Mouse (Mus musculus): Measurements from ENCODE around the gene Thpo. TPM values are rescaled to one million over a fixed set of nuclear protein-coding genes. Genes with fewer than 3 reads are reported as not detected.

Gene Thpo
- polyA plus RNA-seq, 1 experiment from 2014 or later: 0.54 TPM

DNA sequence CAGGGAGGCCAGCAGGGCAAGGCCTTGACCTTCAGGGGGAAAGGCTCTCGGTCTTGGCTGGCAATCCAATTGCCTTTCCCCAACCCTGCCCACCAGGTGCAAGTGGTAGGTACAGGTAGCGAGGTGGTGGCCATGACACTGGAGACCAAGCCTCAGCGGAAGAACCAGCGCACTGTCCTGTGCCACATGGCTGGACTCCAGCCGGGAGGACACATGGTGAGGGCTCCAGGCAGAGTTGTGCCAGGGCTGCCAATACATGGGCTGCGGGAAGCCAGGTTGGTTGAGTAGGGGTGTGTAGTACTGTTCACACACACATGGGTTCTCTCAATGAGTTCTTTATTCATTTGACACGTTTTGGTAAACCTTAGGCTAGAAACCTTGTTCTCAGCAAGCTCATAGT is 1.9 kb upstream of the Thpo start:
- WGBS: 92% methylated on average over 7 of the region's 7 CpGs
- H3K27me3 ChIP-seq (ENCODE audit: low read depth, poor library complexity, severe bottlenecking): peaks cover 62% of the 10 kb centered on the region
- H3K36me3 ChIP-seq: no peaks in the 10 kb centered on the region
- peaks cover 31% of the 10 kb centered on the region for H3K4me1 ChIP-seq
- DNase-seq (ENCODE audit: low spot score): peak; percentile 24
- H3K9me3 ChIP-seq (replicated peaks): no peaks in the 10 kb centered on the region
- no peak overlapping the region for H3K4me3 ChIP-seq
- no peak overlapping the region for H3K27ac ChIP-seq

DNA sequence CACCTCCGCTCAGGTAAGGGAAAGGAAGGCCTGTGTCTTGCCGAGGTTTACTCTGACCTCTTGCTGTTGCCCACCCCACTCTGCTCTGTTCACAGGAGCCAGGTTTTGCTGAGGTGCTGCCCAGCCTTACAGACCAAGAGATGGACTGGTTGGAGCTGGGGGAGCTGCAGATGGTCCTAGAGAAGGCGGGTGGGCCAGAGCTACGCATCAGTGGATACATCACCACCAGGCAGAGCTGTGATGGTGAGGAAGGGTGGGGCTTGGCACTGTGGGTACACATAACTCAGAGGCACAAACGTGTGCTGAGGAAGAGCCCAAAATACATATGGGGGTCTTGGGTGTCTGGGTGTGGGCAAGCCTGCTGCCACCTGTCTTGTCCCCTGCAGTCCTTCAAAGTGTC is 1.3 kb upstream of the Thpo start:
- no peak for DNase-seq (ENCODE audit: low spot score)
- H3K9me3 ChIP-seq (replicated peaks): no peaks in the 10 kb centered on the region
- peaks cover 62% of the 10 kb centered on the region for H3K27me3 ChIP-seq (ENCODE audit: low read depth, poor library complexity, severe bottlenecking)
- WGBS: 75% methylated on average over 5 of the region's 5 CpGs
- H3K4me3 ChIP-seq: no peak overlapping the region
- H3K27ac ChIP-seq: no peak overlapping the region
- H3K36me3 ChIP-seq: no peaks in the 10 kb centered on the region
- H3K4me1 ChIP-seq: peaks cover 32% of the 10 kb centered on the region

DNA sequence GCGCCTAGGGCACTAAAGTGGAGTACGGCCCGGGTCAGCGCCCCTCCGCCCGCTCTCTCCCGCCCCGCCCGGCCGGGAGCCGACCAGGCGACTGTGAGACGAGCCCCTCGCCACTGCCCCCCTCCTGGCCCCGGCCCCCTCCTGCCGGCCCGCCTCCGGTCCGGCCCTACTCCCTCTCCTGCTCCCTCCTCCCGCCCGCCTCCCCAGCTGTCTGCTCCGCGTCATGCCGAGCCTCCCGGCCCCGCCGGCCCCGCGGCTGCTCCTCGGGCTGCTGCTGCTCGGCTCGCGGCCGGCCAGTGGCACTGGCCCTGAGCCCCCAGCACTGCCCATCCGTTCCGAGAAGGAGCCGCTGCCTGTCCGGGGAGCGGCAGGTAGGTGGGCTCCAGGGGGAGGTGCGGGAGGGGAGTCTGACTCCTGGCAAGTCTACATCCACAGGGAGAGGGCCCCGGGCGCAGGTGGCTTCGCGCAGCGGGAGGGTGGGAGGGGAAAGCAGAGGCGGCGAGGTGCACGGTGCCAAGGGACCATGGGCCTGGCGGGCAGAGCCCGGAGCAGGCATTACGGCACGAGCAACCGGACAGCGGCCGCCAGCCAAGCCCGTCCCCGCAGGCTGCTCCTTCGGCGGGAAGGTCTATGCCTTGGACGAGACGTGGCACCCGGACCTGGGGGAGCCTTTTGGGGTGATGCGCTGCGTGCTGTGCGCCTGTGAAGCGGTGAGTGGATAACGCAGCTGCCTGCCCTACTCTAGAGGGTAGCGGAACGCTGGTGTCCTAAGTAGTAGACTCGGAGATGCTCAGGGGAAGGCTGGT is 1.2 kb downstream of the Thpo start, which contains the start of gene Chrd:
TSS of gene Chrd (plus strand) at position 203 of the 806 bp plus-strand sequence.
- peak within 1 kb of the TSS; percentile 89 for H3K27ac ChIP-seq
- no peaks in the 10 kb centered on the region for H3K9me3 ChIP-seq (replicated peaks)
- no peaks in the 10 kb centered on the region for H3K36me3 ChIP-seq
- WGBS: 1% methylated on average over 66 of the region's 70 CpGs
- H3K4me1 ChIP-seq: peaks cover 40% of the 10 kb centered on the region
- DNase-seq (ENCODE audit: low spot score): peak; percentile 83
- H3K27me3 ChIP-seq (ENCODE audit: low read depth, poor library complexity, severe bottlenecking): peaks cover 63% of the 10 kb centered on the region
- H3K4me3 ChIP-seq: peak within 1 kb of the TSS; percentile 68

DNA sequence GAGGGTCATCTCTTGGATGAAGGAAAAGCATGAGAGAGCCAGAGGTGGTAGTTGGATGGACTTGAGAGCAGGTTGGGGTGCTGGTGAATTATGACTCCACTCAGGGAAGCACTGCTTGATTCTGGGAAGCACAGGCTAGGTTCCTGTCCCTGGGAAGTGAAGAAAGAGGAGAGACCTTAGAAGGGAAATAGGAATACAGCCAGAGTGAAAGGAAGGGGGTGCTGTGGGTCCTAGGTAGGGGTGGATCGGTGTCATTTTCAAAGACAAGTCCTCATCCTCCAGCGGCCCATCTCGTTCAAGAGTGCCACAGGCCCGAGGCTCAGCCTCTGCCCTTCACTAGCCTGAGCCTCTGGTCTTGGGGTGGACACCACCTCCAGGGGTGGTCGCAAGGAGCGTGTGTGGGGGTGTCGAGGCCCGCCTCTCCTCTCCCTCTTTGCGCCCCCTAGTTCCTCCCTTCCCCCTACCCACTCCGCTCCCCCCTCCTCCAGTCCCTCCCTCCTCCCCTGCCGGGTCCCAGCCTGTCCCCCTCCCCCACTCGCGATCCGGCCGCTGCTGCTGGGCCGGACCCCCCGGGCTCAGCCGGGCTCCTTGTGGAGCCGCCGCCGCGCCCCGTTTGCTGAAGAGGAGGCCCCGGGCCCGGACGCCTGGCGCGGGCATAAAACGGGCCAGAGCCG is 1.9 kb downstream of the Thpo start:
- H3K4me3 ChIP-seq: peak overlapping the region; percentile 68
- peaks cover 58% of the 10 kb centered on the region for H3K27me3 ChIP-seq (ENCODE audit: low read depth, poor library complexity, severe bottlenecking)

DNA sequence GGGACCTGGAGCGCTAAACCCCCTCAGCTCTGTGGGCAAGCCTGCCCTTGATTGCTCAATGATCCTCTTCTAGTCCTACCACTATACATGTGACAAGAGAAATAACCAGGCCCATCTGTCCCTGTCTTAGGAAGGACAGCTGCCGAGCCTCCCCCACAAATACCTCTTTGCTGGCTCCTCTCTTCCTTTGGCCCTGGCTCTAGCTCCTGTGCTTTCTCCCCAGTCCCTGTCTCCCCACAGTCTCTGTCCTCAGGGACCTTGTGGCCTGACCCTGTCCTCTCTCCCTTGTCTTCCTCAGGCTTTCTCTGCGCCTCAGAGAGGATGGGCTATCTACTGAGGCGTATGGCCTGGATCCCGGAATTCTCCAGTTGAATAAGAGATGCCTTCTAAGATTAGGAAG is 2.6 kb downstream of the Thpo start:
- no peak for DNase-seq (ENCODE audit: low spot score)
- peaks cover 51% of the 10 kb centered on the region for H3K27me3 ChIP-seq (ENCODE audit: low read depth, poor library complexity, severe bottlenecking)
- peaks cover 40% of the 10 kb centered on the region for H3K4me1 ChIP-seq
- H3K9me3 ChIP-seq (replicated peaks): no peaks in the 10 kb centered on the region
- no peak overlapping the region for H3K4me3 ChIP-seq
- H3K27ac ChIP-seq: peak overlapping the region; percentile 89; the same call in 1 of the 2 replicates
- whole genome bisulfite sequencing: 65% methylated on average over 5 of the region's 5 CpGs
- H3K36me3 ChIP-seq: no peaks in the 10 kb centered on the region

More for the DNA sequence above, 1.9 kb downstream of the Thpo start:
- Histone ChIP-seq H3K4me1 (peaks cover 40% of the 10 kb centered on the region), H3K27ac (peak overlapping the region; percentile 89), H3K36me3 (no peaks in the 10 kb centered on the region), H3K9me3 (replicated peaks) (no peaks in the 10 kb centered on the region)
- DNase-seq (ENCODE audit: low spot score): no peak
- WGBS: under 1% methylated on average over 30 of the region's 30 CpGs

DNA sequence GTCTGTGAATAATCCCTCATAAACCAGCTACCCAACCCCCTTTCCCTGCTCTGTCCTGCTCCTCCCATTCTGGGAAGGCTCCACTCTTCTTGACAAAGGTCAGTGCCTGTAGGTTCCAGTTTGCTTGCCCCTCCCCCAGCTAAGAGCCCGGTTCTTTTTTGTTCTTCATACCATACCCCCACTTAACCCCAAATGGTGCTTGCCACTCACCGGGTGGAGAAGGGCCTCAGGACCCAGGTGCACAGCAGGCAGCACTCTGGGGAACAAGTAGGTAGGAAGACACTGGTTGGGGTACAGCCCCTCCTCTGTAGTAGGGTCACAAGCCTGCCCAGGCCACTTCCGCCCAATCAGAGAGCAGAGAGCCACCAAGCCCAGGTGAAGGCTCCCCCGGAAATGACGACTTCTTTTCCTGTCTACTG is 4.0 kb downstream of the Thpo start:
- Histone ChIP-seq H3K9me3 (replicated peaks) (no peaks in the 10 kb centered on the region), H3K27ac (no peak overlapping the region), H3K36me3 (no peaks in the 10 kb centered on the region), H3K27me3 (ENCODE audit: low read depth, poor library complexity, severe bottlenecking) (peaks cover 37% of the 10 kb centered on the region), H3K4me3 (no peak overlapping the region), H3K4me1 (peaks cover 42% of the 10 kb centered on the region)
- 40% methylated on average over 5 of the region's 5 CpGs for WGBS
- DNase-seq (ENCODE audit: low spot score): no peak

DNA sequence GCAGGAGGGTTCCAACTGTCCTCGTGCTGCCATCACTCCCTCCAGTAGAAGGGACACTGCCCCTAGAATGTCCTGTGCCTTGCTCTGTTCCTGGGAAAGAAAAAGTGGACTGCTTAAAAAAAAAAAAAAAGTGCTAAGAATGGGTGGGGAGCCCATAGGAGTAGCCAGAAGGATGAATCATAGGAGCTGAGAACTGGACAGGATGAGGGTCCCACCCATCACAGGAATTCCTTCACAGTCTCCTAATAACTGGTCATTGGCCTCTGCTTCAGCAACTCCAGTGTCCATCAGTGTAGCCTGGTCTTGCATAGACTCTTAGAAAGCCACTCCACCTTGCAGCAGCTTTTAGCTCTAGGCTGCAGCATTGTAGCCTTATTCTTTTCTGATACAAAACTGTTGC is 7.9 kb downstream of the Thpo start:
- Histone ChIP-seq H3K4me1 (peaks cover 23% of the 10 kb centered on the region; the same call in 1 of the 2 replicates), H3K4me3 (no peak overlapping the region), H3K9me3 (replicated peaks) (no peaks in the 10 kb centered on the region), H3K27ac (no peak overlapping the region), H3K36me3 (peaks cover 13% of the 10 kb centered on the region), H3K27me3 (ENCODE audit: low read depth, poor library complexity, severe bottlenecking) (peaks cover 8% of the 10 kb centered on the region)
- WGBS: 67% methylated on average over 1 of the region's 1 CpGs
- DNase-seq (ENCODE audit: low spot score): no peak

DNA sequence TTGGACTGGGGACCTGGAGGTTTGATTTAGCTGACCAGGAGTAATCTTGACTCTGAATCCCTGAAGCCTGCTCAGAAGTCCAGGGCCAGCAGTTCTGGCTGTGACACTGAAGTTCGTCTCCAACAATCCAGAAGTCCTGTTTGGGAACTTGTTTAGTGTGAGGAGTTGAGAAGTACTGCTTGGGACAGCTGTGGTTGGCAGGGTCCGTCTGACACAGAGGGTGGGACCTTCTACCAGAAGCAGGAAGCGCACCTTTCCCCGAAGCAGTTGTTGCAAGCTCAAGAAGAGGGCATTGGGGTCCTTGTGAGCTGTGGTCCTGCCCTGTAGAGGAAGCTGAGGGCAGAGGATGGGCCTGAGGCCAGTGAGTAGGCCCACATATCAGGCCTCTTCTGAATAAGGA is 8.6 kb downstream of the Thpo start:
- WGBS: 83% methylated on average over 4 of the region's 4 CpGs
- no peaks in the 10 kb centered on the region for H3K9me3 ChIP-seq (replicated peaks)
- H3K4me1 ChIP-seq: peaks cover 23% of the 10 kb centered on the region; the same call in 1 of the 2 replicates
- H3K27me3 ChIP-seq (ENCODE audit: low read depth, poor library complexity, severe bottlenecking): peaks cover 6% of the 10 kb centered on the region; the same call in 1 of the 2 replicates
- no peak overlapping the region for H3K4me3 ChIP-seq
- H3K27ac ChIP-seq: 0 out of 2 replicates have a peak overlapping the region, but pooled peaks have one; percentile 42
- H3K36me3 ChIP-seq: peaks cover 20% of the 10 kb centered on the region
- DNase-seq (ENCODE audit: low spot score): no peak

DNA sequence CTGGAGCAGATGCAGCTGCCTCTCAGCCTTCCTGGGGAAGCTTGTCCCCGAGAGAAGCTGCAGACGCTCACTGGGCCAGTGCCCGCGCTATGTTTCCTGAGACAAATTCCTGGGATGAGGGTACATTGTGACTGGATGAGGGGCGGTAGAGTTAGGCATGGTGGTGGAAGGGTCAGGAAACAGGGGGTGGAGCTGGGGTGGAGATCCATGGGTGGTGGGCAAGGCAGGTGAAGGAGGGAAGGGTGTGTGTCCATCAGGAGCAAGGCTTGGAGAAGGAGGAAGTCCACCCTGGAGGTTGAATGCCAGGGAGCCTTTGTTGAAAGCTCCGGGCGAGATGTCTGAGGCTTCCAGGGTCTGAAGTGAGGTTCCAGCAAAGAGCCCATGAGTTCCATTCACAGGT is 9.0 kb downstream of the Thpo start:
- peaks cover 6% of the 10 kb centered on the region; the same call in 1 of the 2 replicates for H3K27me3 ChIP-seq (ENCODE audit: low read depth, poor library complexity, severe bottlenecking)
- H3K27ac ChIP-seq: 0 out of 2 replicates have a peak overlapping the region, but pooled peaks have one; percentile 11
- H3K36me3 ChIP-seq: peaks cover 24% of the 10 kb centered on the region
- DNase-seq (ENCODE audit: low spot score): no peak
- no peak overlapping the region for H3K4me3 ChIP-seq
- 76% methylated on average over 7 of the region's 7 CpGs for WGBS
- peaks cover 19% of the 10 kb centered on the region; the same call in 1 of the 2 replicates for H3K4me1 ChIP-seq
- no peaks in the 10 kb centered on the region for H3K9me3 ChIP-seq (replicated peaks)

DNA sequence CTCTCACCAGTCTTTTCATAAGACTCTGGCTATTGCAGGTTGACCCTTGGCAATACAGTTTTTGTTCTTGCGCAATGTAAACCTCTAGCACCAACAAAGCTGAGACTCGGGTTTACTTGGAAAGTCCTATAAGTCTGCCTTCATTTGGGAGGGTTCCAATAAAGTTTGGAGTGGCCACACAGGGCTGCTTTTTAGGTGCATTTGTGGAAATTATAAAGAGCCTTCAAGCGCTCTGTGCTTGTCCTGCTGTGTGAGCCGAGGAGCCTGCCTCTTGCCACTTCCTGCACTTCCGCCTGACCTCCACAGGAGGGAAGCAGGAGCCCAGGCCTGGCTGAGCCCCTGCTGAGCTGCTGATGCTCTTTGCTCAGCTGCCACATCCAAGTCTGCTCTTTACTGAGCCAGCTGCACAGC is 10.0 kb downstream of the Thpo start:
- H3K27ac ChIP-seq: no peak overlapping the region

DNA sequence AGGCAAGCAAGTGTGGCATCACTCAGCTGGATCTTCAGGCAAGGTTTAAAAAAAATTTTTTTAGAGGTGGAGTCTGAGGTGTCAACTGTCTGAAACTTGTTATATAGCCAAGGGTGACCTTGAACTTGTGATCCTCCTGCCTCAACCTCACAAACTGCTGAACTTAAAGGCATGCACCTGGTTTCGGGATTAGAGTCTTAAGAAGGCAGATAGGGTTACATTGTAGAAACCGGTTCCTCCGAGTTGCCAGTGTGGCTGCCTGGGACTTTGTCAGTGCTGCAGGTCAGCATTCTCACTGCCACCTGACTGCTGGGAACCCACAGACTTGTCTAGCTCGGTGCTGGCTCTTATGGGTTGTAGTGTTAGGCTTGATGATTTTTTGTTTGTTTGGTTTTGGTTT is 11.1 kb downstream of the Thpo start:
- DNase-seq (ENCODE audit: low spot score): no peak
- WGBS: 35% methylated on average over 4 of the region's 4 CpGs
- Histone ChIP-seq H3K36me3 (peaks cover 34% of the 10 kb centered on the region), H3K27ac (no peak overlapping the region), H3K27me3 (ENCODE audit: low read depth, poor library complexity, severe bottlenecking) (no peaks in the 10 kb centered on the region), H3K4me1 (peaks cover 21% of the 10 kb centered on the region), H3K4me3 (no peak overlapping the region), H3K9me3 (replicated peaks) (no peaks in the 10 kb centered on the region)

More for the DNA sequence above, 10.0 kb downstream of the Thpo start:
- Histone ChIP-seq H3K9me3 (replicated peaks) (no peaks in the 10 kb centered on the region), H3K36me3 (peaks cover 34% of the 10 kb centered on the region), H3K4me1 (peaks cover 14% of the 10 kb centered on the region; the same call in 1 of the 2 replicates), H3K4me3 (no peak overlapping the region), H3K27me3 (ENCODE audit: low read depth, poor library complexity, severe bottlenecking) (peaks cover 6% of the 10 kb centered on the region; the same call in 1 of the 2 replicates)
- WGBS: 28% methylated on average over 5 of the region's 5 CpGs
- peak; percentile 72 for DNase-seq (ENCODE audit: low spot score)

DNA sequence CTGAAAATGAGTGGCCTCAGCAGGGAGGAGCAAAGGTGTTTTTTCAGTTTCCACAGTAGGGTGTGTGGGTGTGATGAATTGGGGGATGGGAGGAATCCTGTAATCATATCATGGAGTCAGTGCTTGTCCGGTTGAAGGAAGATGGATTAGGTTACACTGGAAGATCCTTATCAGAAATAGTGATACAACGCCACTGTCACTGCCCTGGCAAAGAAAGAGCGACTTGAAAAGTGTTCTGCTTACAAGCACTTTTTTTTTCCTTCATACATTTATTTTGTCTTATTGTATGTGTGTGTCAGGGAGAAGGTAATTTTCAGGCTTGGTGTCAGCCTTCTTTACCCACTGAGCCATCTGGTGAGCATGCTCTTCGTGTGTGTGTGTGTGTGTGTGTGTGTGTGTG is 11.6 kb downstream of the Thpo start:
- 54% methylated on average over 4 of the region's 4 CpGs for WGBS
- Histone ChIP-seq H3K36me3 (peaks cover 34% of the 10 kb centered on the region), H3K9me3 (replicated peaks) (no peaks in the 10 kb centered on the region), H3K4me3 (no peak overlapping the region), H3K27me3 (ENCODE audit: low read depth, poor library complexity, severe bottlenecking) (no peaks in the 10 kb centered on the region), H3K4me1 (peaks cover 21% of the 10 kb centered on the region), H3K27ac (no peak overlapping the region)
- DNase-seq (ENCODE audit: low spot score): no peak

DNA sequence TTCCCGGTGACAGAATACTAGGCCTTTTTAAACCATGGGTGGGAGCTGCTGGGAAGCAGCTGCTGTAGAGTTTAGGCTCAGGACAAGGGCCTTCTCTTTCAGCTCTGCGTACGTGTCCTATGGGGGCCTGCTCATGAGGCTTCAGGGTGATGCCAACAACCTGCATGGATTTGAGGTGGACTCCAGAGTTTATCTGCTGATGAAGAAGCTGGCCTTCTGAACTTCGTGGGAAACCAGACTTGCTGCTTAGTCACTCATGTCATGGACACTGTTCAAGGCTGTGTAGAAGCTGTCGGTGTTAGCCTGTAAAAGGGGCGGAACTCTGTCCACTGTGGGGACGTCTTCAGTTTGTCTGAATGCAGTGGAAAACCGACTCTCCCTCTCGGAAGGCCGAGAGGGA is 12.5 kb downstream of the Thpo start:
- no peak for DNase-seq (ENCODE audit: low spot score)
- 82% methylated on average over 10 of the region's 10 CpGs for WGBS
- no peak overlapping the region for H3K27ac ChIP-seq
- no peaks in the 10 kb centered on the region for H3K9me3 ChIP-seq (replicated peaks)
- H3K27me3 ChIP-seq (ENCODE audit: low read depth, poor library complexity, severe bottlenecking): no peaks in the 10 kb centered on the region
- no peak overlapping the region for H3K4me3 ChIP-seq
- H3K36me3 ChIP-seq: peaks cover 34% of the 10 kb centered on the region
- peaks cover 30% of the 10 kb centered on the region for H3K4me1 ChIP-seq

Measured in limb, embryonic 10.5 days (tissue).